Comparison of ENCODE assay signal across 22 mouse cellular contexts in genomic region chr8:115411756-115412155, GRCm38 (mm10).
A peak's percentile ranks its signal among the peaks of the same experiment; 100 is the strongest.
DNase-seq lines count a peak whose midpoint lies in the region; ATAC-seq and TF ChIP-seq lines count a peak whose summit lies in the region.
"Had no signal": no experiment of that assay in that cellular context is flagged by ENCODE, and none has a peak within 500 bp of the region (broad histone marks: within the 10 kb centered on the region; RNA-seq: fewer than 3 reads in every experiment).

No protein-coding gene starts in this region.

- no peaks in the 10 kb centered on the region for H3K79me2 ChIP-seq in CH12.LX (replicated peaks; ENCODE audit: control insufficient read depth, extremely low read depth, insufficient read depth, poor library complexity, severe bottlenecking)

- no peak for TF ChIP-seq EP300 in CH12.LX (IDR thresholded peaks at IDR 0.05; ENCODE audit: low read length)

- no peaks in the 10 kb centered on the region for H3K36me3 ChIP-seq in forebrain, postnatal 0 days (ENCODE audit: insufficient read depth)
- H3K36me3 ChIP-seq in forebrain, embryonic 12.5 days (replicated peaks) = no peaks in the 10 kb centered on the region
- no peaks in the 10 kb centered on the region for H3K36me3 ChIP-seq in CH12.LX (replicated peaks in 1 of 2; ENCODE audit: control insufficient read depth in 1 of 2, insufficient read depth in 1 of 2, low read length in 1 of 2)
- H3K36me3 ChIP-seq in splenic B cell, adult 2 months (ENCODE audit: control insufficient read depth, insufficient read depth, low read length, poor library complexity, severe bottlenecking) = no peaks in the 10 kb centered on the region
- H3K36me3 ChIP-seq: embryonic facial prominence, embryonic 12.5 days; heart, embryonic 15.5 days; hindbrain, embryonic 13.5 days; stomach, embryonic 15.5 days had no signal

- H3K4me1 ChIP-seq in forebrain, postnatal 0 days (ENCODE audit: insufficient read depth) = no peaks in the 10 kb centered on the region
- H3K4me1 ChIP-seq in forebrain, embryonic 12.5 days = peaks cover 14% of the 10 kb centered on the region
- H3K4me1 ChIP-seq in CH12.LX (ENCODE audit: control insufficient read depth in 1 of 2, insufficient read depth in 2 of 2) = peaks cover 5 to 20% of the 10 kb centered on the region in 2 experiments
- H3K4me1 ChIP-seq: embryonic facial prominence, embryonic 12.5 days; heart, embryonic 15.5 days; stomach, embryonic 15.5 days had no signal

- no peak for TF ChIP-seq POLR2A in CH12.LX (IDR thresholded peaks at IDR 0.05; ENCODE audit: low read depth, low read length)

- H3K27ac ChIP-seq in forebrain, postnatal 0 days (ENCODE audit: low read depth, low read length) = no peak overlapping the region
- no peak overlapping the region for H3K27ac ChIP-seq in forebrain, embryonic 12.5 days
- H3K27ac ChIP-seq in CH12.LX (ENCODE audit: insufficient read depth, low read depth) = no peak overlapping the region
- H3K27ac ChIP-seq: embryonic facial prominence, embryonic 12.5 days; forebrain, embryonic 13.5 days; heart, embryonic 15.5 days; hindbrain, embryonic 13.5 days; kidney, postnatal 0 days; macrophage; stomach, embryonic 15.5 days had no signal

- dilution Hi-C loops in CH12.LX (cut with MboI; ENCODE audit: extremely low pct_ligation_motif_present, extremely low pct_unique_long_range_greater_than_20kb, low sequenced_read_pairs) = no loop called here

- in situ Hi-C loops in CH12.LX (cut with MboI; ENCODE audit: low pct_ligation_motif_present, low pct_unique_long_range_greater_than_20kb, low sequenced_read_pairs) = no loop called here

- no peak for ATAC-seq in forebrain, postnatal 0 days
- no peak for ATAC-seq in forebrain, embryonic 12.5 days (ENCODE audit: low FRiP score)
- ATAC-seq in erythroblast, adult 5-6 weeks (replicated peaks; ENCODE audit: low FRiP score, poor library complexity, severe bottlenecking) = no peak
- ATAC-seq: forebrain, embryonic 13.5 days had no signal

- H3K27me3 ChIP-seq in forebrain, postnatal 0 days (ENCODE audit: insufficient read depth, low read length) = peaks cover 4% of the 10 kb centered on the region; the same call in 1 of the 2 replicates
- no peaks in the 10 kb centered on the region; the same call in 1 of the 2 replicates for H3K27me3 ChIP-seq in forebrain, embryonic 12.5 days
- H3K27me3 ChIP-seq in CH12.LX (replicated peaks) = peaks cover 92% of the 10 kb centered on the region
- peaks cover 3% of the 10 kb centered on the region; the same call in 1 of the 2 replicates for H3K27me3 ChIP-seq in splenic B cell, adult 2 months (ENCODE audit: control insufficient read depth, insufficient read depth, low read length, poor library complexity, severe bottlenecking)
- H3K27me3 ChIP-seq: embryonic facial prominence, embryonic 12.5 days; forebrain, embryonic 13.5 days; heart, embryonic 15.5 days; stomach, embryonic 15.5 days had no signal

- WGBS in forebrain, postnatal 0 days = 63% methylated on average over 5 of the region's 5 CpGs
- 91% methylated on average over 5 of the region's 5 CpGs for WGBS in forebrain, embryonic 12.5 days

- H3K4me2 ChIP-seq in forebrain, postnatal 0 days (ENCODE audit: low read depth) = no peak overlapping the region
- no peak overlapping the region for H3K4me2 ChIP-seq in forebrain, embryonic 12.5 days
- no peak overlapping the region for H3K4me2 ChIP-seq in CH12.LX (ENCODE audit: insufficient read depth, low read depth, poor library complexity, severe bottlenecking)
- H3K4me2 ChIP-seq: embryonic facial prominence, embryonic 12.5 days; forebrain, embryonic 13.5 days; heart, embryonic 15.5 days; hindbrain, embryonic 13.5 days; stomach, embryonic 15.5 days had no signal

- peak; percentile 31 for DNase-seq in forebrain, postnatal 0 days
- DNase-seq in right cerebral cortex, adult 2 months (ENCODE audit: low spot score in 2 of 2) = peak; percentile 10 to 11
- DNase-seq in right cerebral cortex, postnatal 4 days = no peak
- DNase-seq in CH12.LX (ENCODE audit: extremely low read depth) = peak; percentile 26
- DNase-seq in splenic B cell, adult 2 months (ENCODE audit: low read depth, low spot score) = peak; percentile 78
- DNase-seq: adrenal gland, postnatal 25 days; cerebellum, adult 11-12 months; gastrocnemius, postnatal 25 days; heart, postnatal 36 days; kidney, adult 2 months; right cerebral cortex, adult 18-20 months; thymus, postnatal 36 days had no signal

- H3K9ac ChIP-seq in forebrain, postnatal 0 days = no peak overlapping the region
- H3K9ac ChIP-seq in forebrain, embryonic 12.5 days = no peak overlapping the region
- H3K9ac ChIP-seq in CH12.LX (ENCODE audit: insufficient read depth, low read depth) = no peak overlapping the region
- H3K9ac ChIP-seq: embryonic facial prominence, embryonic 12.5 days; forebrain, embryonic 13.5 days; heart, embryonic 15.5 days; hindbrain, embryonic 13.5 days; stomach, embryonic 15.5 days had no signal

- peak; percentile 22 for TF ChIP-seq CTCF in forebrain, postnatal 0 days (IDR thresholded peaks at IDR 0.05; ENCODE audit: low read depth)
- TF ChIP-seq CTCF in CH12.LX (conservative IDR thresholded peaks at IDR 0.05 in 1 of 2, IDR thresholded peaks at IDR 0.05 in 1 of 2; ENCODE audit: low read depth in 2 of 2, low read length in 2 of 2) = no peak

- H3K9me3 ChIP-seq in forebrain, postnatal 0 days (ENCODE audit: low read length) = 0 out of 2 replicates have a peak, but pooled peaks cover 3% of the 10 kb centered on the region
- no peaks in the 10 kb centered on the region for H3K9me3 ChIP-seq in forebrain, embryonic 12.5 days
- H3K9me3 ChIP-seq in CH12.LX (replicated peaks; ENCODE audit: low read length) = peaks cover 17% of the 10 kb centered on the region
- H3K9me3 ChIP-seq: embryonic facial prominence, embryonic 12.5 days; forebrain, embryonic 13.5 days; heart, embryonic 15.5 days; hindbrain, embryonic 13.5 days; stomach, embryonic 15.5 days had no signal

- H3K4me3 ChIP-seq in forebrain, postnatal 0 days (ENCODE audit: low read depth, low read length) = no peak overlapping the region
- no peak overlapping the region for H3K4me3 ChIP-seq in forebrain, embryonic 12.5 days (replicated peaks)
- H3K4me3 ChIP-seq in CH12.LX (replicated peaks in 1 of 3; ENCODE audit: low read depth in 2 of 3, low read length in 2 of 3, poor library complexity in 1 of 3) = no peak overlapping the region
- H3K4me3 ChIP-seq: embryonic facial prominence, embryonic 12.5 days; erythroblast, embryonic 14.5 days; forebrain, embryonic 13.5 days; heart, embryonic 15.5 days; hindbrain, embryonic 13.5 days; stomach, embryonic 15.5 days had no signal

- TF ChIP-seq RAD21 in CH12.LX (IDR thresholded peaks at IDR 0.05; ENCODE audit: low read depth, low read length) = no peak

TF ChIP-seq in CH12.LX, 34 proteins besides CTCF, POLR2A, EP300 and RAD21:
- TF ChIP-seq BHLHE40 (IDR thresholded peaks at IDR 0.05; ENCODE audit: low read depth, low read length) (peak; percentile 76), MAZ (IDR thresholded peaks at IDR 0.05; ENCODE audit: low read depth, low read length) (no peak), ZC3H11A (IDR thresholded peaks at IDR 0.05; ENCODE audit: low read depth, low read length) (no peak), USF2 (conservative IDR thresholded peaks at IDR 0.05; ENCODE audit: low read depth, low read length) (no peak), HCFC1 (IDR thresholded peaks at IDR 0.05; ENCODE audit: low read depth, low read length) (no peak), MEF2A (IDR thresholded peaks at IDR 0.05; ENCODE audit: borderline replicate concordance, low read depth, low read length) (peak; percentile 65; the same call in 1 of the 2 replicates)
